Mouse (Mus musculus) kidney, adult 2 months (tissue): ENCODE results near the gene Atf3. TPM values are rescaled to one million over a fixed set of nuclear protein-coding genes. Genes with fewer than 3 reads are reported as not detected.

ENCODE experiments used
- DNase-seq: peaks from one replicate; pipeline ENCODE4 v3.0.0; 2021
- H3K27ac ChIP-seq: fragments of 200-500 bp; 2 replicates; pipeline ENCODE4 v1.5.1; 2012; ENCODE audit warnings: low read depth, low read length, control low read depth, inconsistent platforms; ENCODE audit not compliant: insufficient read depth
- H3K27me3 ChIP-seq: fragments of 200-500 bp; replicated peaks from 2 replicates; pipeline ENCODE4 v1.6.1; 2012; ENCODE audit warnings: mild to moderate bottlenecking, moderate library complexity, low read length, inconsistent platforms; ENCODE audit not compliant: control insufficient read depth, insufficient read depth
- H3K36me3 ChIP-seq: fragments of 200-500 bp; 2 replicates; pipeline ENCODE4 v1.6.1; 2012; ENCODE audit warnings: mild to moderate bottlenecking, moderate library complexity, low read length, inconsistent platforms; ENCODE audit not compliant: control insufficient read depth, insufficient read depth
- H3K4me1 ChIP-seq: fragments of 200-500 bp; 2 replicates; pipeline ENCODE4 v1.6.1; 2011; ENCODE audit warnings: low read length; ENCODE audit not compliant: control insufficient read depth, insufficient read depth
- H3K4me3 ChIP-seq: fragments of 200-500 bp; 2 replicates; pipeline ENCODE4 v1.5.1; 2011; ENCODE audit warnings: mild to moderate bottlenecking, low read depth, low read length, control low read depth; ENCODE audit not compliant: insufficient read depth
- CTCF ChIP-seq: fragments of 200-500 bp; conservative IDR thresholded peaks from 2 replicates; pipeline ENCODE4 v1.5.1; 2011; ENCODE audit warnings: low read depth, mild to moderate bottlenecking, control low read depth, low read length, moderate library complexity, mixed read lengths; ENCODE audit not compliant: insufficient read depth, insufficient read length
- POLR2A ChIP-seq: fragments of 200-500 bp; IDR thresholded peaks from one replicate; pipeline ENCODE4 v1.6.1; 2011; ENCODE audit warnings: low read depth, low read length, control low read depth
- WGBS: fragments of 180-500 bp; shearing (Covaris S2); methylation state at CpG from one replicate; pipeline ENCODE4 v1.1.7; 2018; 5-methylcytosine and 5-hydroxymethylcytosine counted together
- polyA plus RNA-seq: library from polyadenylated mRNA; depleted of rRNA; stranded (reverse); fragments of >200 nt; gene quantifications from 2 replicates; pipeline ENCODE4 v1.2.3, GENCODE M21; 2012

Gene Atf3
- polyA plus RNA-seq, 1 experiment, result 1.5 TPM

GRCm38 (mm10) chr1:191220588-191220987 lies 2.7 kb upstream of the Atf3 start:
- 74% methylated on average over 8 of the region's 8 CpGs for WGBS
- no peak for DNase-seq
- peaks cover 5% of the 10 kb centered on the region for H3K4me1 ChIP-seq
- no peak overlapping the region for H3K27ac ChIP-seq
- H3K27me3 ChIP-seq, result no peaks in the 10 kb centered on the region
- no peak for TF ChIP-seq CTCF
- TF ChIP-seq POLR2A, result no peak
- no peaks in the 10 kb centered on the region for H3K36me3 ChIP-seq
- H3K4me3 ChIP-seq, result no peak overlapping the region

DNA sequence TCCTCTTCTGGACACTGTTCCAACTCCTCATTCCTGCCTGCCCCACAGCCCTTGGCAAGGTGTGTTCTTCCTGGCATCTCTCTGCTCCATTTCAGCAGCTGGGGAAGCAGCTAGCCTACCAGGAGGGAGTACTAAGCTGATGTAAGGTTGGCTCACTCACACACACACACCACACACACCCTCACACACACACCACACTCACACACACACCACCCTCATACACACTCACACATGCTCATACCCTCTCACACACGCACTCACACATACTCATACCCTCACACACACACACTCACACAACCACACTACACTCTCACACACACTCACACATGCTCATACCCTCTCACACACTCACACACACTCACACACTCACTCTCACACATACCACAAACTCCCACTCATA lies 1.9 kb upstream of the Atf3 start:
- no peak for TF ChIP-seq POLR2A
- TF ChIP-seq CTCF, result no peak

GRCm38 (mm10) chr1:191218583-191218982 lies 744 bp upstream of the Atf3 start:
- no peak for TF ChIP-seq POLR2A
- TF ChIP-seq CTCF, result no peak
- Histone ChIP-seq H3K4me3 (no peak overlapping the region), H3K4me1 (no peaks in the 10 kb centered on the region), H3K27me3 (no peaks in the 10 kb centered on the region), H3K36me3 (no peaks in the 10 kb centered on the region), H3K27ac (no peak overlapping the region)
- no peak for DNase-seq
- 88% methylated on average over 5 of the region's 5 CpGs for WGBS

More for the DNA sequence above, 1.9 kb upstream of the Atf3 start:
- Histone ChIP-seq H3K27ac (no peak overlapping the region), H3K4me3 (no peak overlapping the region), H3K4me1 (no peaks in the 10 kb centered on the region), H3K27me3 (no peaks in the 10 kb centered on the region), H3K36me3 (no peaks in the 10 kb centered on the region)
- DNase-seq, result no peak
- 100% methylated on average over 1 of the region's 1 CpGs for WGBS

DNA sequence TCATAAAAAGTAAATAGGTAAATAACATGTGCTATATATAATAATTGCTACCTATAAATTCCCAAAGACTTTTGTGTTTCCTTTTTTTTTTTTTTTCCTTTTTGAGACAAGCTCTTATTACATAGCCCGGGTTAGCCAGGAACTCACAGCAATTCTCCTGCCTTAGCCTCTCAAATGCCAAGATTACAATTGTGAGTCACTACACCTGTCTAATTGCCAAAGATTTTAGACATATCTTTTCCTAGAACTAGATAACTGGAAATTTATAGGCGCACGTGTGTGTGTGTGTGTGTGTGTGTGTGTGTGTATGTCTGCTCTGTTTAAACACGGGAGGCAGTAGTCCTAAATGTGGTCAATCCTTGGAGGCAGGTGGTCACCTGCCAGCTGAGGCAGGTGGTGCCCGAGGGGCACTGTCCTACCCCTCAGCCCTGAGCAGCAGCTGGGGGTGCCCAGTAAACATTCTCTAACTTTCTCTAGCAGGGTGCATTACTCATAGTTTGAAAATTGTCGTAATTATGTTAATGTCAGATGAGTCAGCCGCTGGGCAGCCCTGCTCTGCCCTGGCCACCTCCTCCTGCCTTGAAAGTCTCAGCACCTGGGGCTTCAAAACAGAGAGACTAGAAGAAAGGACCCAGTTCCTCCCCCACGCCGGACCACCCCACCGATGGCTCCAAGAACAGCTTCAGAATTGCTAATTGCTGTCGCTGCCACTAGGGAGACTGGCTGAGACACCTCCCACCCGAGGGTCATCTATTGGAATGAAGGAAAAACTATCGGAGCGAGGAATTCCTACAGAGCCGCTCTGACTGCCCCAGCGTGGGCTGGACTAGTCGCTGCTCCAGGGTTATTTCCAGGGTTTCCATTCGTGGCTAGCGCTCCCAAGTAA lies 1.8 kb downstream of the Atf3 start:
- no peaks in the 10 kb centered on the region for H3K36me3 ChIP-seq
- no peaks in the 10 kb centered on the region for H3K27me3 ChIP-seq
- H3K4me3 ChIP-seq, result peak overlapping the region; percentile 24; the same call in 1 of the 2 replicates
- 19% methylated on average over 19 of the region's 19 CpGs for WGBS
- no peak overlapping the region for H3K27ac ChIP-seq
- DNase-seq, result peak; percentile 25
- no peak for TF ChIP-seq POLR2A
- no peak for TF ChIP-seq CTCF
- H3K4me1 ChIP-seq, result no peaks in the 10 kb centered on the region

GRCm38 (mm10) chr1:191211096-191211495 lies 6.7 kb downstream of the Atf3 start:
- WGBS, result 61% methylated on average over 2 of the region's 2 CpGs

GRCm38 (mm10) chr1:191205791-191206190 lies 12.0 kb downstream of the Atf3 start:
- no peak for TF ChIP-seq CTCF
- TF ChIP-seq POLR2A, result no peak
- H3K4me1 ChIP-seq, result no peaks in the 10 kb centered on the region
- no peaks in the 10 kb centered on the region for H3K27me3 ChIP-seq
- DNase-seq, result no peak
- H3K27ac ChIP-seq, result no peak overlapping the region
- 89% methylated on average over 5 of the region's 5 CpGs for WGBS
- H3K4me3 ChIP-seq, result no peak overlapping the region
- H3K36me3 ChIP-seq, result no peaks in the 10 kb centered on the region

More at GRCm38 (mm10) chr1:191211096-191211495, 6.7 kb downstream of the Atf3 start:
- H3K27me3 ChIP-seq, result no peaks in the 10 kb centered on the region
- no peak overlapping the region for H3K27ac ChIP-seq
- no peak for DNase-seq
- no peak overlapping the region for H3K4me3 ChIP-seq
- no peak for TF ChIP-seq CTCF
- TF ChIP-seq POLR2A, result no peak
- H3K4me1 ChIP-seq, result no peaks in the 10 kb centered on the region
- H3K36me3 ChIP-seq, result no peaks in the 10 kb centered on the region

DNA sequence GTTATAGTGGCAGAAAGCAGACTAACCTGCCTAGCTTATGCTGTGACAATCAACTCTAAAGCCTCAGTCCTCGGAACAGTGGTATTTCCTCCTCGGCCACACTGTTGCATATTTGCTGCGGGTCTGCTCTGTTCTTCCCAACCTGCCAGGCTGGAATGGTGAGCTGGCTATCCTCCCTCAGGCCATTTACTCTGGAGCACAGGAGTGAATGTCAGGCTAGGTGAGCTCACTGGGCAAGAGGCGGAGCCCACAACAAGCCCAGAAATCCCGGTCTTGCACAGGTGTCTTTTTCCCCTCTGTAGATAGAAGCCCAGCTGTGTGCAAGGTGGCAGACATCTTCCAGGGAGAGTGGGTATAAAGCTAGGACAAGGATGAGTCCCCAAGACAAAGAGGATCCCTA lies 13.0 kb downstream of the Atf3 start:
- Histone ChIP-seq H3K27ac (no peak overlapping the region), H3K36me3 (no peaks in the 10 kb centered on the region), H3K27me3 (no peaks in the 10 kb centered on the region), H3K4me3 (no peak overlapping the region), H3K4me1 (no peaks in the 10 kb centered on the region)
- DNase-seq, result no peak
- 67% methylated on average over 5 of the region's 5 CpGs for WGBS
- no peak for TF ChIP-seq POLR2A
- TF ChIP-seq CTCF, result no peak
